Mouse (Mus musculus) limb, embryonic 13.5 days (tissue): ENCODE data around the gene Kif23. TPM values are rescaled to one million over a fixed set of nuclear protein-coding genes. Genes with fewer than 3 reads are reported as not detected.
A peak's percentile ranks its signal among the peaks of the same experiment; 100 is the strongest.

ENCODE experiments used
- ATAC-seq: fragments of 200-750 bp; cut with Nextera tagmentation; 2 replicates; pipeline ENCODE4 v1.8.0; 2017; ENCODE audit warnings: low read depth, moderate number of reproducible peaks, moderate TSS enrichment; ENCODE audit not compliant: low FRiP score
- H3K27ac ChIP-seq: fragments of 300-500 bp; sonication (generic); 2 replicates; pipeline ENCODE4 v1.5.1; 2015; ENCODE audit warnings: inconsistent platforms, mild to moderate bottlenecking, moderate library complexity
- H3K27me3 ChIP-seq: fragments of 300-500 bp; sonication (generic); 2 replicates; pipeline ENCODE4 v1.6.1; 2015; ENCODE audit warnings: mild to moderate bottlenecking, inconsistent platforms
- H3K36me3 ChIP-seq: fragments of 300-500 bp; sonication (generic); 2 replicates; pipeline ENCODE4 v1.6.1; 2015; ENCODE audit warnings: inconsistent platforms, mild to moderate bottlenecking, moderate library complexity
- H3K4me1 ChIP-seq: fragments of 300-500 bp; sonication (generic); 2 replicates; pipeline ENCODE4 v1.6.1; 2015; ENCODE audit warnings: inconsistent platforms
- H3K4me2 ChIP-seq: fragments of 300-500 bp; sonication (generic); replicated peaks from 2 replicates; pipeline ENCODE4 v1.6.1; 2015; ENCODE audit warnings: inconsistent platforms, mild to moderate bottlenecking, moderate library complexity
- H3K4me3 ChIP-seq: fragments of 300-500 bp; sonication (generic); 2 replicates; pipeline ENCODE4 v1.5.1; 2015; ENCODE audit warnings: moderate library complexity, mild to moderate bottlenecking, inconsistent platforms
- H3K9ac ChIP-seq: fragments of 300-500 bp; sonication (generic); 2 replicates; pipeline ENCODE4 v1.6.1; 2015; ENCODE audit warnings: mild to moderate bottlenecking, inconsistent platforms
- H3K9me3 ChIP-seq: fragments of 300-500 bp; sonication (generic); 2 replicates; pipeline ENCODE4 v1.6.1; 2016; ENCODE audit warnings: inconsistent platforms
- WGBS: fragments of 180-500 bp; shearing (Covaris S2); methylation state at CpG from one replicate; pipeline ENCODE4 v1.1.7; 2015; 5-methylcytosine and 5-hydroxymethylcytosine counted together
- polyA plus RNA-seq: library from polyadenylated mRNA; unstranded; fragments of >200 nt; fragmentation: Nextera tagmentation; extraction: Ambion mirVana; gene quantifications from 2 replicates; pipeline ENCODE4 v1.2.1, GENCODE M21; 2015

The Kif23 gene
- polyA plus RNA-seq, 1 experiment from 2014 or later, result 112 TPM

- H3K4me3 ChIP-seq, result no peak overlapping the region
- H3K9ac ChIP-seq, result no peak overlapping the region
- 0 out of 2 replicates have a peak overlapping the region, but pooled peaks have one; percentile 9 for H3K4me2 ChIP-seq
- no peaks in the 10 kb centered on the region for H3K9me3 ChIP-seq
- H3K27me3 ChIP-seq, result peaks cover 19% of the 10 kb centered on the region
- H3K4me1 ChIP-seq, result peaks cover 26% of the 10 kb centered on the region
- WGBS, result 31% methylated on average over 8 of the region's 8 CpGs
- no peak for ATAC-seq
- H3K36me3 ChIP-seq, result no peaks in the 10 kb centered on the region
- H3K27ac ChIP-seq, result no peak overlapping the region
Observed at GRCm38 (mm10) chr9:61895014-61895413, 51.6 kb downstream of the Kif23 start.

DNA sequence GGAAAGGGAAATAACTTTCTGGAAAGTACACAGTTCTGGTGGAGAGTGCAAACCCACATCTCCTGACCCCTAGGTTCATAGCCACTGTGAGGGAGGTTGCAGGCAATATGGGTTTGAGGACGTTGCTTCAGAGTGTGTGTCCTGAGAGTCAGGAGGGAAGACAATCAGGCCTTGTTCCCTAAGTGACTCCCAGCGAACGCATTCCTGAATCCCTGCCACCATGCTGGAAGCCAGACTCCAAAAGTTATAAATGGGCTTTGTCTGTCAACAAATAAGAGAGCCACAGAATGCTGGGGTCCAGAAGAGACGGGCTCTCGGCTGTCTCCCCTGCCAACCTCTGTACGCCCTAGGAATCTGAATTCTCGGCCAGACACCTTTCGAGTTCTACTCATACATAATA, 56.7 kb downstream of the Kif23 start:
- WGBS, result 58% methylated on average over 8 of the region's 8 CpGs
- no peaks in the 10 kb centered on the region for H3K9me3 ChIP-seq

DNA sequence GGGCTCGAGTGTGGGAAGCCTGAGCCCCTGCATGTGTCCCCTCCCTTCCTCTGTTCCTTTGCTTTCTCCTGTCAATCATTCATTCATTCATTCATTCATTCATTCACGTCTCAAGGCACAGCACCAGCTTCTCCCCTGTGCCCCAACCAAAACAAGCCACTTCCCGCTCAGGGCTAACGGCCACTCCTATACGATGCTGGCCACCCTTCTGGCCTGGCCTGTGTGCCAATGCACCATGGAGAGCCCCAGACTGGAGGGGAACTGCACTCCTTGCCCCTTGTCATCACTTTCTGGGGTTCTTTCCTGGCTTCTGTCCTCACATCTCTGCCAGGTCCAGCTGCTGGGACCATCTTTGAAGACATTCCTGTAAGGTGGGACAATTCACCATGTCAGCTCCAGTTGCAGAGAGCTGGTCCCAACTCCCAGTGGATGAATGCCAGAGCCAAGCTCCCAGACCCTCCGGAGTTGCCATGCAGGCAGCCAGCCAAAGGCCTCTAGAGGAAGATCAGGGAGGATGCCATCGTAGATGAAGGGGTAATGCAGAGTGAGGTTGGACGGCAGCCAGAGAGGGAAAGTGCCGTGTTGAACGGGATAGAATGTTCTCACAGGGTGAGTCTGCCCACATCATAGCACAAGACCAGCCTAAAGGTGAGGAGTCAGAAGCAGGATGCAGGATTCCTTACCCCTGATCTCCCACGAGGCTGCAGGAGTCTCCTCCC, 58.8 kb downstream of the Kif23 start:
- Histone ChIP-seq H3K9me3 (no peaks in the 10 kb centered on the region), H3K4me1 (peaks cover 23% of the 10 kb centered on the region), H3K4me3 (no peak overlapping the region), H3K36me3 (no peaks in the 10 kb centered on the region), H3K4me2 (no peak overlapping the region), H3K9ac (no peak overlapping the region), H3K27me3 (no peaks in the 10 kb centered on the region), H3K27ac (no peak overlapping the region)
- ATAC-seq, result no peak
- WGBS, result 56% methylated on average over 11 of the region's 11 CpGs

More for the DNA sequence above, 56.7 kb downstream of the Kif23 start:
- H3K36me3 ChIP-seq, result no peaks in the 10 kb centered on the region
- H3K4me1 ChIP-seq, result peaks cover 27% of the 10 kb centered on the region
- no peak overlapping the region for H3K4me2 ChIP-seq
- no peak overlapping the region for H3K4me3 ChIP-seq
- no peaks in the 10 kb centered on the region for H3K27me3 ChIP-seq
- ATAC-seq, result no peak
- H3K9ac ChIP-seq, result no peak overlapping the region
- no peak overlapping the region for H3K27ac ChIP-seq

DNA sequence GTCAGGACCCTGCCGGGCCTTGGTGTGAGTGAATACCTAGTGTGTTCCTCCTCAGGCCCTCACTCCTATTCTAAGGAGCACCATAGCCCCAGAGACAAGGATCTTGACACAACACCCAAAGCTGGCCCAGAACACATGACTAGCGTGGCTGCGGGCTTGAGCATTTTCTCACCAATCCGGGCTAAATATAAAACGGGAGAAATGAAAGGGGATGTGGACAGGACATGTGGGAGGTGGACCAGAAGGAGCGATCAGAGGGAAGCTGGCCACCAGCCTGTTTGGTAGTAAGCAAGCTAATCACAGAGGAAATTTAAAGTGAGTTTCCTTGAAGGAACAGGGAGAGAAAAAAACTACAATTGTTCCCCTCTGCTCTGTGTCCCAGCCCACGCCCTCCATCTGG, 60.6 kb downstream of the Kif23 start:
- no peaks in the 10 kb centered on the region for H3K9me3 ChIP-seq
- H3K4me2 ChIP-seq, result no peak overlapping the region
- no peak overlapping the region for H3K9ac ChIP-seq
- H3K4me1 ChIP-seq, result peaks cover 23% of the 10 kb centered on the region
- H3K36me3 ChIP-seq, result no peaks in the 10 kb centered on the region
- H3K27me3 ChIP-seq, result no peaks in the 10 kb centered on the region
- no peak overlapping the region for H3K27ac ChIP-seq
- no peak for ATAC-seq
- H3K4me3 ChIP-seq, result no peak overlapping the region
- WGBS, result 86% methylated on average over 7 of the region's 7 CpGs

- Histone ChIP-seq H3K36me3 (no peaks in the 10 kb centered on the region), H3K9ac (no peak overlapping the region), H3K4me1 (peaks cover 17% of the 10 kb centered on the region), H3K27ac (no peak overlapping the region), H3K4me2 (no peak overlapping the region), H3K27me3 (no peaks in the 10 kb centered on the region), H3K4me3 (no peak overlapping the region), H3K9me3 (no peaks in the 10 kb centered on the region)
- ATAC-seq, result no peak
- 78% methylated on average over 13 of the region's 13 CpGs for WGBS
Observed at GRCm38 (mm10) chr9:61884936-61885335, 61.6 kb downstream of the Kif23 start.

DNA sequence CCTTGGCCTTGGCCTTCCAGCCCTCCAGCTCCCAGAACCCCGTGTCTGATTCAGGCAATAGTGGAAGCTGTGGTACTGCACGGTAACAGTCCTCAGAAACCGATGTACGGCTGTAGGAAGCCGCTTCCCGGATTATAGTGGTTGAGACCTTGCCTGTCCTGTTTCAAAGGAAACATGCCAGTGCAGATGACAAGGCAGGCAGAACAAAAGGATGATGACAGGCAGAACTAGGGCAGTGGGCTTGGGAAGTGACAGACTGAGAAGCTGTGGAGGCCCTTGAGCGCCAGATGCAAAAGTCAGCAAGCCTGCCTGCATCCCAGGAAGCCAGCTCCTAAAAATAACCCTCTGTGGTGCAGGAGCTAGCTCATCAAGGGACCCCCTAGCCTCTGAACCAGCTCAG, 62.2 kb downstream of the Kif23 start:
- Histone ChIP-seq H3K9me3 (no peaks in the 10 kb centered on the region), H3K4me1 (peaks cover 13% of the 10 kb centered on the region), H3K27ac (no peak overlapping the region), H3K9ac (no peak overlapping the region), H3K27me3 (no peaks in the 10 kb centered on the region), H3K4me2 (no peak overlapping the region), H3K36me3 (no peaks in the 10 kb centered on the region), H3K4me3 (no peak overlapping the region)
- 77% methylated on average over 7 of the region's 7 CpGs for WGBS
- no peak for ATAC-seq

DNA sequence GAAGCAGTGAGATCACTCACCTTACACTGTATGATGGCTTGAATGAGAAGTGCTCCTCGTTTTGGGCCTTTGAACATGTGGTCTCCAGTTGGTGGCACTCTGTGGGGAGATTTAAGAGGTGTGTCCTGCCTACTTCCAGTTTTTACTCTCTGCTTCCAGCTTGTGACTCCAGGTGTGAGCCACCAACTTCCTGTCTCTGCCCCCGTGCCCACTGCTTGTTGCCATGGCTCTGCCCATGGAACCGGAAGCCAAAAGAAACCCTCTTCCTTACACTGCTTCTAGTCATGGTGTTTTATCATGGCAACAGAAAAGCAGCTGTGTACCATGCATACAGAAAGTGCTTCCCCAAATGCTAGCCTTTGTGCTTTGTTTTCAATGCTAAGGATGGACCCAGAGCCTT, 64.4 kb downstream of the Kif23 start:
- no peak overlapping the region for H3K27ac ChIP-seq
- H3K4me3 ChIP-seq, result no peak overlapping the region
- H3K4me1 ChIP-seq, result peaks cover 17% of the 10 kb centered on the region
- no peaks in the 10 kb centered on the region for H3K36me3 ChIP-seq
- H3K4me2 ChIP-seq, result no peak overlapping the region
- WGBS, result 44% methylated on average over 3 of the region's 3 CpGs
- no peaks in the 10 kb centered on the region for H3K9me3 ChIP-seq
- peaks cover 5% of the 10 kb centered on the region for H3K27me3 ChIP-seq
- no peak for ATAC-seq
- H3K9ac ChIP-seq, result no peak overlapping the region

DNA sequence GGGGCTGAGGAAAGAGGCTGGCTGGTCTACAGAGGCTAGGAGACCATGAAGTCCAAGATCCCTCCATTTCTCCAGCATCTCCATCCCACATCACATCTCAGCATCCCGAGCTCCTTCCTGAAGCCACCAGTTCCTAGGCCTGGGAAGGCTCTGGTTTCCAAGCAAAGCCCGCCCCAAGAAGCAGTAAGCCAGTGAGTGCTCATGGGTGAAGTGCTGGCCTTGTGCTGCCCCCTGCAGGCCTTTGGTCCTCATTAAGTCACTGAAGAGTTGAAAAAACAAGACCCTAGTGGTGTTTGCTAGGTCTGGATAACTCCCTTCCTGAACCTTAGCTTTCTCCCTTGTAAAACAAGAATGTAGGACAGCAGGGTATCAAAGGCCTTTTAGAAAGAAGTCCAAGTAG, 67.7 kb downstream of the Kif23 start:
- ATAC-seq, result peak; percentile 44; the same call in 1 of the 2 replicates
- 31% methylated on average over 2 of the region's 2 CpGs for WGBS
- Histone ChIP-seq H3K27ac (no peak overlapping the region), H3K36me3 (no peaks in the 10 kb centered on the region), H3K4me1 (peaks cover 33% of the 10 kb centered on the region), H3K4me3 (no peak overlapping the region), H3K27me3 (peaks cover 11% of the 10 kb centered on the region), H3K4me2 (no peak overlapping the region), H3K9me3 (no peaks in the 10 kb centered on the region), H3K9ac (no peak overlapping the region)

DNA sequence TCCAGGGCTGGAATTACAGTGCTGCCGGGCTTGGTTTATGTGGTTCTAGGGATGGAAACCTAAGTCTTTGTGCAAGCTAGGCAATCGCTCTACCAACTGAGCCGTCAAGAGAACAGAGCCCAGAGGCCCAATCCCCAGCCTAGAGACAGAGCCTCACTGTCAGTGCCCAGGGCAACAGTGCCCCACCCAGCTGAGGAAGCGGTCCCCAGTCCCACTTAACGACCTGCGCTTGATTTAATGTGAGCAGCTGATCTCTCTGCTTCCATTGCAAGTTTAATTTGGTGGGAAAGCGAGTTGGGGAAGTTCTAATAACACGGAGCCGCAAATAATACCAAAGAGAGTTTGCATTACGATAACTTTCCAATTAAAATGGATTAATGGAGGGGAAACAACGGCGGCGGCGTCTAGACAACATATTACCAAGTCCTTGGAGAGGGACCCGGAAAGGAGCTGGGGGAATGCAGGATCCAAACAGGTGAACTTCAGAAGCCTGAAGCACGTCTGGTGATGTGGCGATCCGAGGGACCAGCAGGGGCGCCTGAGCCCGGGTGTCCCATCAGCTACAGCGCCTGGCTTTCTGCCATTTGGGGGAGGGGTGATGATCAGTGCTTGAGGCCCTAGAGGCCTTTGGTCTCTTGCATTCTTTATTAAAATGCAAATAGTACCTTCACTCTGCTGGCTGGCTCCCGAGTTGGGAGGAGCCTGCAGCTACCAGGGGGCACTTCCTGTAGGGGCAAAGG, 69.0 kb downstream of the Kif23 start:
- Histone ChIP-seq H3K27me3 (peaks cover 11% of the 10 kb centered on the region), H3K4me1 (peaks cover 45% of the 10 kb centered on the region), H3K9ac (no peak overlapping the region; the same call in 1 of the 2 replicates), H3K36me3 (no peaks in the 10 kb centered on the region), H3K4me2 (peak overlapping the region; percentile 38), H3K9me3 (no peaks in the 10 kb centered on the region), H3K27ac (no peak overlapping the region), H3K4me3 (no peak overlapping the region)
- no peak for ATAC-seq
- 7% methylated on average over 22 of the region's 22 CpGs for WGBS

GRCm38 (mm10) chr9:61873325-61873724, 73.2 kb downstream of the Kif23 start:
- Histone ChIP-seq H3K9me3 (no peaks in the 10 kb centered on the region), H3K36me3 (no peaks in the 10 kb centered on the region), H3K27ac (0 out of 2 replicates have a peak overlapping the region, but pooled peaks have one; percentile 15), H3K27me3 (peaks cover 11% of the 10 kb centered on the region), H3K9ac (no peak overlapping the region), H3K4me2 (peak overlapping the region; percentile 0; the same call in 1 of the 2 replicates), H3K4me1 (peaks cover 51% of the 10 kb centered on the region), H3K4me3 (no peak overlapping the region)
- 8% methylated on average over 8 of the region's 8 CpGs for WGBS
- ATAC-seq, result peak; percentile 57; the same call in 1 of the 2 replicates

GRCm38 (mm10) chr9:61872246-61872941, 74.2 kb downstream of the Kif23 start:
- H3K4me1 ChIP-seq, result peaks cover 46% of the 10 kb centered on the region
- no peak overlapping the region for H3K4me3 ChIP-seq
- WGBS, result 40% methylated on average over 8 of the region's 8 CpGs
- H3K9ac ChIP-seq, result no peak overlapping the region
- H3K27ac ChIP-seq, result no peak overlapping the region
- no peaks in the 10 kb centered on the region for H3K36me3 ChIP-seq
- H3K27me3 ChIP-seq, result peaks cover 6% of the 10 kb centered on the region
- ATAC-seq, result no peak
- H3K9me3 ChIP-seq, result no peaks in the 10 kb centered on the region
- no peak overlapping the region for H3K4me2 ChIP-seq

GRCm38 (mm10) chr9:61871839-61872238, 74.7 kb downstream of the Kif23 start:
- no peak overlapping the region for H3K27ac ChIP-seq
- no peaks in the 10 kb centered on the region for H3K36me3 ChIP-seq
- WGBS, result 80% methylated on average over 6 of the region's 6 CpGs
- H3K4me3 ChIP-seq, result no peak overlapping the region
- no peak for ATAC-seq
- H3K9me3 ChIP-seq, result no peaks in the 10 kb centered on the region
- H3K9ac ChIP-seq, result no peak overlapping the region
- peaks cover 41% of the 10 kb centered on the region for H3K4me1 ChIP-seq
- H3K27me3 ChIP-seq, result peaks cover 3% of the 10 kb centered on the region
- no peak overlapping the region for H3K4me2 ChIP-seq
